Mouse (Mus musculus): ENCODE data around the gene Meis3. TPM values are rescaled to one million over a fixed set of nuclear protein-coding genes. Genes with fewer than 3 reads are reported as not detected.

Gene Meis3
- polyA plus RNA-seq, 1 experiment from 2014 or later: 14.5 TPM

DNA sequence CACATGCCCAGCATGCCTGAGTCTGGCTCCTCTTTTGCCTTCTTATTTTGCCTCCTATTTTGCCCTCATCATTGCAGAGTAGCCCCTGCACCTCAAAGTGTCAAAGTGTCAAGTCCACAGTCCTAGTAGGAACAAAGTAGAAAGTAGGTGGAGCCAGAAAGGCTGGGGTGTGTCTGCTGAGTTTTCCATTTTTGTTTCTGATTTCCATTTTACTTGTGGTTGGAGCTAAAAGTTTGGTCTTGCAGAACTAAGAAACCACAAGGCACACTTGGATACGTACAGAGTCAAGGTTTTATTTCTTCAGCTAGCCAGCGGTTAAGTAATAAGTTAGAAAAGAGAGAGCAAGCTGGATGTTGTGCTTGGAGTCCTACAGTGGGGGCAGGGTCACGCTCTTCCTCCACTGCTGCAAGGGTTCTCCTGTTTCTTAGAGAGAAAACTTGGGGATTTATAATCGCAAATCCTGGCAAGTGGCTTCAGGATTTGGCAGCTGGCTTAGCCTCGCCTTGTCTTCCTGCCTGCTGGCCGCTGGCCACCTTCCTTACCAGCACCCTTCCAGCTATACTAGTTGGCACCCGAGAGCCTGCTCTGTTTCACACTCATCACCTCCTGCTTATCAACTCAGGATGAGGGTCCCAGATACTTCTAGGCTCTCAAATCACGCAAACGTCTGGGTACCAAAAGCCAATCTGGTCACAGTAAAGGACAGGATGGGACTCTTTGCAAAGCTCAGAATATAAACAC, 19.6 kb upstream of the Meis3 start:
- Histone ChIP-seq H3K36me3 (ENCODE audit: control insufficient read depth, insufficient read depth) (no peaks in the 10 kb centered on the region), H3K4me2 (ENCODE audit: low read depth, low read length) (0 out of 2 replicates have a peak overlapping the region, but pooled peaks have one; percentile 30), H3K27ac (ENCODE audit: low read length) (peak overlapping the region; percentile 77), H3K4me3 (ENCODE audit: low read length) (no peak overlapping the region), H3K9ac (ENCODE audit: low read length) (no peak overlapping the region), H3K9me3 (replicated peaks; ENCODE audit: control insufficient read depth, low read length) (no peaks in the 10 kb centered on the region), H3K27me3 (ENCODE audit: control insufficient read depth, insufficient read depth, low read length) (peaks cover 8% of the 10 kb centered on the region), H3K4me1 (ENCODE audit: control insufficient read depth, insufficient read depth, low read length) (peaks cover 14% of the 10 kb centered on the region)
- peak; percentile 67 for ATAC-seq (replicated peaks; ENCODE audit: extremely low read depth, insufficient read depth, low FRiP score)
- whole genome bisulfite sequencing: 35% methylated on average over 9 of the region's 9 CpGs

- peak; percentile 50 for ATAC-seq (replicated peaks; ENCODE audit: extremely low read depth, insufficient read depth, low FRiP score)
- 30% methylated on average over 8 of the region's 8 CpGs for WGBS
Measured at GRCm38 (mm10) chr7:16156105-16156714, 18.7 kb upstream of the Meis3 start.

GRCm38 (mm10) chr7:16158735-16159134, 16.2 kb upstream of the Meis3 start:
- 11% methylated on average over 39 of the region's 39 CpGs for WGBS

More at GRCm38 (mm10) chr7:16156105-16156714, 18.7 kb upstream of the Meis3 start:
- H3K4me3 ChIP-seq (ENCODE audit: low read length): no peak overlapping the region
- H3K36me3 ChIP-seq (ENCODE audit: control insufficient read depth, insufficient read depth): no peaks in the 10 kb centered on the region
- peaks cover 10% of the 10 kb centered on the region for H3K27me3 ChIP-seq (ENCODE audit: control insufficient read depth, insufficient read depth, low read length)
- no peaks in the 10 kb centered on the region for H3K9me3 ChIP-seq (replicated peaks; ENCODE audit: control insufficient read depth, low read length)
- peak overlapping the region; percentile 74 for H3K27ac ChIP-seq (ENCODE audit: low read length)
- H3K9ac ChIP-seq (ENCODE audit: low read length): no peak overlapping the region
- peaks cover 14% of the 10 kb centered on the region for H3K4me1 ChIP-seq (ENCODE audit: control insufficient read depth, insufficient read depth, low read length)
- H3K4me2 ChIP-seq (ENCODE audit: low read depth, low read length): no peak overlapping the region

DNA sequence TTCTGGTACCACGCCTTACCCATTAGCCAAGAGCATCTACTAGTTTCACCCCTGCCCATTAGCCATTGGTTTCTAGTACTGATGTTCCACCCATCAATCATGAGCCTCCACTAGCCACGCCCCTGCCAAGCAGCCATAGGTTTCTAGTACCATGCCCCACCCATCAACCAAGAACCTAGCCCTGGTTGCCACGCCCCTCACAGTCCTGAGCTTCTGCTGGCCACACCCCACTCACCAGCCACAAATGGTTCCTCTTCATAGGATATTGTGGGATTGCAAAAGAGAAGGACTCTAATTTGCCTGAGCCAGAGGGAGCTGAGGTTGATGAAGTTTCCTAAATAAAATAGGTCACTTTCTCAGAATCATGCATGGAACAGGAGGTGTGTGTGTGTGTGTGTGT, 14.2 kb upstream of the Meis3 start:
- H3K27me3 ChIP-seq (ENCODE audit: control insufficient read depth, insufficient read depth, low read length): peaks cover 12% of the 10 kb centered on the region
- H3K4me1 ChIP-seq (ENCODE audit: control insufficient read depth, insufficient read depth, low read length): peaks cover 6% of the 10 kb centered on the region
- 49% methylated on average over 3 of the region's 3 CpGs for WGBS
- no peak overlapping the region for H3K27ac ChIP-seq (ENCODE audit: low read length)
- no peak overlapping the region for H3K4me2 ChIP-seq (ENCODE audit: low read depth, low read length)
- H3K9ac ChIP-seq (ENCODE audit: low read length): no peak overlapping the region
- H3K9me3 ChIP-seq (replicated peaks; ENCODE audit: control insufficient read depth, low read length): no peaks in the 10 kb centered on the region
- no peaks in the 10 kb centered on the region for H3K36me3 ChIP-seq (ENCODE audit: control insufficient read depth, insufficient read depth)
- no peak overlapping the region for H3K4me3 ChIP-seq (ENCODE audit: low read length)
- ATAC-seq (replicated peaks; ENCODE audit: extremely low read depth, insufficient read depth, low FRiP score): no peak

More at GRCm38 (mm10) chr7:16158735-16159134, 16.2 kb upstream of the Meis3 start:
- no peak for ATAC-seq (replicated peaks; ENCODE audit: extremely low read depth, insufficient read depth, low FRiP score)
- no peak overlapping the region for H3K4me3 ChIP-seq (ENCODE audit: low read length)
- H3K27me3 ChIP-seq (ENCODE audit: control insufficient read depth, insufficient read depth, low read length): peaks cover 10% of the 10 kb centered on the region
- H3K27ac ChIP-seq (ENCODE audit: low read length): no peak overlapping the region
- no peaks in the 10 kb centered on the region for H3K9me3 ChIP-seq (replicated peaks; ENCODE audit: control insufficient read depth, low read length)
- H3K4me2 ChIP-seq (ENCODE audit: low read depth, low read length): peak overlapping the region; percentile 28
- no peaks in the 10 kb centered on the region for H3K36me3 ChIP-seq (ENCODE audit: control insufficient read depth, insufficient read depth)
- 0 out of 2 replicates have a peak overlapping the region, but pooled peaks have one; percentile 30 for H3K9ac ChIP-seq (ENCODE audit: low read length)
- peaks cover 14% of the 10 kb centered on the region for H3K4me1 ChIP-seq (ENCODE audit: control insufficient read depth, insufficient read depth, low read length)

DNA sequence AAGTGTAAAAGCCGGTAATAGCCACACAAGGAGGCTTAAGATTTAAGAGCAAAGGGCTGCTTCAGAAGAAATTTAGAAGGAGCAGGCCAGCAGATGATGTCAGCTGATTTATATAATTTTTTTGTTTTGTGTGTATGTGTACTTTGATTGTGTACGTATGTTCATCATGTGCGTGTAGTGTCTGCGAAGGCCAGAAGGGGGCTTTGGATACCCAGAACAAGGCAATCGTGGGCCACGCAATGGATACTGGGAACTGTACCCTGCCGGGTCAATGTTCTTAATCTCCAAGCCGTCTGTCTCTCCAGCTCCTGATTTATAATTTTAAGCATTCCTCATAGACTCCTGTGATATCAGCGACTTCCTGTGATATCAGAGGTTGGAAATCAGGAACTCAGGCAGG, 13.6 kb upstream of the Meis3 start:
- H3K27me3 ChIP-seq (ENCODE audit: control insufficient read depth, insufficient read depth, low read length): peaks cover 12% of the 10 kb centered on the region
- H3K9ac ChIP-seq (ENCODE audit: low read length): no peak overlapping the region
- H3K9me3 ChIP-seq (replicated peaks; ENCODE audit: control insufficient read depth, low read length): no peaks in the 10 kb centered on the region
- WGBS: 86% methylated on average over 9 of the region's 9 CpGs
- ATAC-seq (replicated peaks; ENCODE audit: extremely low read depth, insufficient read depth, low FRiP score): no peak
- H3K4me3 ChIP-seq (ENCODE audit: low read length): no peak overlapping the region
- H3K36me3 ChIP-seq (ENCODE audit: control insufficient read depth, insufficient read depth): no peaks in the 10 kb centered on the region
- peaks cover 3% of the 10 kb centered on the region for H3K4me1 ChIP-seq (ENCODE audit: control insufficient read depth, insufficient read depth, low read length)
- no peak overlapping the region for H3K27ac ChIP-seq (ENCODE audit: low read length)
- H3K4me2 ChIP-seq (ENCODE audit: low read depth, low read length): no peak overlapping the region

GRCm38 (mm10) chr7:16162036-16162435, 12.9 kb upstream of the Meis3 start:
- H3K36me3 ChIP-seq (ENCODE audit: control insufficient read depth, insufficient read depth): no peaks in the 10 kb centered on the region
- no peak for ATAC-seq (replicated peaks; ENCODE audit: extremely low read depth, insufficient read depth, low FRiP score)
- H3K9ac ChIP-seq (ENCODE audit: low read length): no peak overlapping the region
- H3K4me2 ChIP-seq (ENCODE audit: low read depth, low read length): no peak overlapping the region
- no peak overlapping the region for H3K27ac ChIP-seq (ENCODE audit: low read length)
- no peaks in the 10 kb centered on the region; the same call in 1 of the 2 replicates for H3K4me1 ChIP-seq (ENCODE audit: control insufficient read depth, insufficient read depth, low read length)
- H3K27me3 ChIP-seq (ENCODE audit: control insufficient read depth, insufficient read depth, low read length): peaks cover 12% of the 10 kb centered on the region
- no peaks in the 10 kb centered on the region for H3K9me3 ChIP-seq (replicated peaks; ENCODE audit: control insufficient read depth, low read length)
- WGBS: 71% methylated on average over 7 of the region's 7 CpGs
- H3K4me3 ChIP-seq (ENCODE audit: low read length): no peak overlapping the region

GRCm38 (mm10) chr7:16172141-16172581, 2.7 kb upstream of the Meis3 start:
- Histone ChIP-seq H3K4me1 (ENCODE audit: control insufficient read depth, insufficient read depth, low read length) (peaks cover 5% of the 10 kb centered on the region; the same call in 1 of the 2 replicates), H3K27ac (ENCODE audit: low read length) (no peak overlapping the region), H3K27me3 (ENCODE audit: control insufficient read depth, insufficient read depth, low read length) (no peaks in the 10 kb centered on the region; the same call in 1 of the 2 replicates), H3K9me3 (replicated peaks; ENCODE audit: control insufficient read depth, low read length) (peaks cover 7% of the 10 kb centered on the region), H3K9ac (ENCODE audit: low read length) (no peak overlapping the region), H3K4me3 (ENCODE audit: low read length) (no peak overlapping the region), H3K36me3 (ENCODE audit: control insufficient read depth, insufficient read depth) (no peaks in the 10 kb centered on the region), H3K4me2 (ENCODE audit: low read depth, low read length) (no peak overlapping the region)
- ATAC-seq (replicated peaks; ENCODE audit: extremely low read depth, insufficient read depth, low FRiP score): no peak
- 25% methylated on average over 1 of the region's 1 CpGs for WGBS

GRCm38 (mm10) chr7:16172586-16173140, 2.2 kb upstream of the Meis3 start:
- WGBS: 27% methylated on average over 1 of the region's 1 CpGs
- no peak overlapping the region for H3K4me3 ChIP-seq (ENCODE audit: low read length)
- ATAC-seq (replicated peaks; ENCODE audit: extremely low read depth, insufficient read depth, low FRiP score): no peak
- peaks cover 5% of the 10 kb centered on the region; the same call in 1 of the 2 replicates for H3K4me1 ChIP-seq (ENCODE audit: control insufficient read depth, insufficient read depth, low read length)
- peaks cover 1% of the 10 kb centered on the region for H3K27me3 ChIP-seq (ENCODE audit: control insufficient read depth, insufficient read depth, low read length)
- H3K27ac ChIP-seq (ENCODE audit: low read length): no peak overlapping the region
- no peak overlapping the region for H3K9ac ChIP-seq (ENCODE audit: low read length)
- peaks cover 3% of the 10 kb centered on the region for H3K9me3 ChIP-seq (replicated peaks; ENCODE audit: control insufficient read depth, low read length)
- H3K36me3 ChIP-seq (ENCODE audit: control insufficient read depth, insufficient read depth): no peaks in the 10 kb centered on the region
- no peak overlapping the region for H3K4me2 ChIP-seq (ENCODE audit: low read depth, low read length)

GRCm38 (mm10) chr7:16173146-16173545, 1.7 kb upstream of the Meis3 start:
- Histone ChIP-seq H3K27me3 (ENCODE audit: control insufficient read depth, insufficient read depth, low read length) (peaks cover 2% of the 10 kb centered on the region), H3K4me1 (ENCODE audit: control insufficient read depth, insufficient read depth, low read length) (peaks cover 5% of the 10 kb centered on the region; the same call in 1 of the 2 replicates), H3K36me3 (ENCODE audit: control insufficient read depth, insufficient read depth) (no peaks in the 10 kb centered on the region), H3K27ac (ENCODE audit: low read length) (no peak overlapping the region), H3K4me3 (ENCODE audit: low read length) (no peak overlapping the region), H3K4me2 (ENCODE audit: low read depth, low read length) (no peak overlapping the region), H3K9me3 (replicated peaks; ENCODE audit: control insufficient read depth, low read length) (no peaks in the 10 kb centered on the region), H3K9ac (ENCODE audit: low read length) (no peak overlapping the region)
- 50% methylated on average over 5 of the region's 5 CpGs for WGBS
- ATAC-seq (replicated peaks; ENCODE audit: extremely low read depth, insufficient read depth, low FRiP score): no peak

All from heart, embryonic 16.5 days (tissue).